Mouse (Mus musculus): ENCODE measurements around the gene Alpl. TPM values are rescaled to one million over a fixed set of nuclear protein-coding genes. Genes with fewer than 3 reads are reported as not detected.

The Alpl gene
- total and polyA plus RNA-seq, 3 experiments: 62.9 to 164 (median 115) TPM

GRCm38 (mm10) chr4:137809999-137810398 is 13.8 kb upstream of the Alpl start:
- TF ChIP-seq MAFK (IDR thresholded peaks at IDR 0.05; ENCODE audit: insufficient replicate concordance, low read length) (no peak), E2F4 (IDR thresholded peaks at IDR 0.05; ENCODE audit: insufficient replicate concordance, low read depth, low read length) (no peak), ZMIZ1 (IDR thresholded peaks at IDR 0.05; ENCODE audit: low read depth, low read length) (no peak), TBP (conservative IDR thresholded peaks at IDR 0.05; ENCODE audit: low read depth, low read length) (no peak), SIN3A (IDR thresholded peaks at IDR 0.05; ENCODE audit: low read length) (no peak), JUND (conservative IDR thresholded peaks at IDR 0.05; ENCODE audit: low read depth, low read length) (no peak), GABPA (IDR thresholded peaks at IDR 0.05; ENCODE audit: insufficient replicate concordance, low read depth, low read length) (no peak), UBTF (IDR thresholded peaks at IDR 0.05; ENCODE audit: low read depth, low read length) (no peak), ZKSCAN1 (IDR thresholded peaks at IDR 0.05; ENCODE audit: borderline replicate concordance, low read depth, low read length) (no peak)
- Histone ChIP-seq H3K4me2 (ENCODE audit: insufficient read depth, low read depth, poor library complexity, severe bottlenecking) (no peak overlapping the region), H3K79me2 (replicated peaks; ENCODE audit: control insufficient read depth, extremely low read depth, insufficient read depth, poor library complexity, severe bottlenecking) (no peaks in the 10 kb centered on the region), H3K9me3 (replicated peaks; ENCODE audit: low read length) (peaks cover 8% of the 10 kb centered on the region), H3K27ac (ENCODE audit: insufficient read depth, low read depth) (no peak overlapping the region), H3K27me3 (replicated peaks) (no peaks in the 10 kb centered on the region), H3K36me3 (replicated peaks in 1 of 2; ENCODE audit: control insufficient read depth in 1 of 2, insufficient read depth in 1 of 2, low read length in 1 of 2) (no peaks in the 10 kb centered on the region), H3K9ac (ENCODE audit: insufficient read depth, low read depth) (no peak overlapping the region), H3K4me1 (ENCODE audit: control insufficient read depth in 1 of 2, insufficient read depth in 2 of 2) (peaks cover 0 to 6% of the 10 kb centered on the region in 2 experiments; a peak in 1 of 4 replicates), H3K4me3 (replicated peaks in 1 of 3; ENCODE audit: low read depth in 2 of 3, low read length in 2 of 3, poor library complexity in 1 of 3) (no peak overlapping the region)
- in situ Hi-C loops (cut with MboI; ENCODE audit: low pct_ligation_motif_present, low pct_unique_long_range_greater_than_20kb, low sequenced_read_pairs): no loop called here
- no peak for DNase-seq (ENCODE audit: extremely low read depth)
- dilution Hi-C loops (cut with MboI; ENCODE audit: extremely low pct_ligation_motif_present, extremely low pct_unique_long_range_greater_than_20kb, low sequenced_read_pairs): no loop called here

- no peaks in the 10 kb centered on the region for H3K79me2 ChIP-seq (replicated peaks; ENCODE audit: control insufficient read depth, extremely low read depth, insufficient read depth, poor library complexity, severe bottlenecking)
- no peak for TF ChIP-seq E2F4 (IDR thresholded peaks at IDR 0.05; ENCODE audit: insufficient replicate concordance, low read depth, low read length)
- no peak for TF ChIP-seq IRF4 (IDR thresholded peaks at IDR 0.05; ENCODE audit: low read depth, low read length)
- TF ChIP-seq PAX5 (IDR thresholded peaks at IDR 0.05; ENCODE audit: low read length): no peak
- peaks cover 12% of the 10 kb centered on the region for H3K9me3 ChIP-seq (replicated peaks; ENCODE audit: low read length)
- dilution Hi-C loops (cut with MboI; ENCODE audit: extremely low pct_ligation_motif_present, extremely low pct_unique_long_range_greater_than_20kb, low sequenced_read_pairs) (no loop called here), in situ Hi-C loops (cut with MboI; ENCODE audit: low pct_ligation_motif_present, low pct_unique_long_range_greater_than_20kb, low sequenced_read_pairs) (no loop called here)
- H3K27me3 ChIP-seq (replicated peaks): no peaks in the 10 kb centered on the region
- H3K4me1 ChIP-seq (ENCODE audit: control insufficient read depth in 1 of 2, insufficient read depth in 2 of 2): no peaks in the 10 kb centered on the region
- no peaks in the 10 kb centered on the region for H3K36me3 ChIP-seq (replicated peaks in 1 of 2; ENCODE audit: control insufficient read depth in 1 of 2, insufficient read depth in 1 of 2, low read length in 1 of 2)
- no peak overlapping the region for H3K27ac ChIP-seq (ENCODE audit: insufficient read depth, low read depth)
- no peak overlapping the region for H3K4me3 ChIP-seq (replicated peaks in 1 of 3; ENCODE audit: low read depth in 2 of 3, low read length in 2 of 3, poor library complexity in 1 of 3)
- no peak for DNase-seq (ENCODE audit: extremely low read depth)
- H3K4me2 ChIP-seq (ENCODE audit: insufficient read depth, low read depth, poor library complexity, severe bottlenecking): no peak overlapping the region
- no peak overlapping the region for H3K9ac ChIP-seq (ENCODE audit: insufficient read depth, low read depth)
Observed at GRCm38 (mm10) chr4:137807301-137807851, 11.2 kb upstream of the Alpl start.

- no peak overlapping the region for H3K27ac ChIP-seq (ENCODE audit: insufficient read depth, low read depth)
- dilution Hi-C loops (cut with MboI; ENCODE audit: extremely low pct_ligation_motif_present, extremely low pct_unique_long_range_greater_than_20kb, low sequenced_read_pairs) (no loop called here), in situ Hi-C loops (cut with MboI; ENCODE audit: low pct_ligation_motif_present, low pct_unique_long_range_greater_than_20kb, low sequenced_read_pairs) (loop anchor here (5.0 kb wide), 1 partner anchor 36 kb away; no protein-coding TSS in a partner anchor)
- H3K4me3 ChIP-seq (replicated peaks in 1 of 3; ENCODE audit: low read depth in 2 of 3, low read length in 2 of 3, poor library complexity in 1 of 3): no peak overlapping the region
- no peak for DNase-seq (ENCODE audit: extremely low read depth)
- H3K36me3 ChIP-seq (replicated peaks in 1 of 2; ENCODE audit: control insufficient read depth in 1 of 2, insufficient read depth in 1 of 2, low read length in 1 of 2): no peaks in the 10 kb centered on the region
- no peak overlapping the region for H3K4me2 ChIP-seq (ENCODE audit: insufficient read depth, low read depth, poor library complexity, severe bottlenecking)
- TF ChIP-seq MAX (IDR thresholded peaks at IDR 0.05; ENCODE audit: low read length): no peak
- TF ChIP-seq POLR2A (IDR thresholded peaks at IDR 0.05; ENCODE audit: low read depth, low read length): no peak
- no peak for TF ChIP-seq CTCF (conservative IDR thresholded peaks at IDR 0.05 in 1 of 2, IDR thresholded peaks at IDR 0.05 in 1 of 2; ENCODE audit: low read depth in 2 of 2, low read length in 2 of 2)
- no peak for TF ChIP-seq KAT2A (IDR thresholded peaks at IDR 0.05; ENCODE audit: insufficient replicate concordance, low read length)
- no peak for TF ChIP-seq E2F4 (IDR thresholded peaks at IDR 0.05; ENCODE audit: insufficient replicate concordance, low read depth, low read length)
- no peak for TF ChIP-seq MYC (IDR thresholded peaks at IDR 0.05; ENCODE audit: low read depth, low read length)
- TF ChIP-seq ELF1 (IDR thresholded peaks at IDR 0.05; ENCODE audit: low read depth, low read length): no peak
- TF ChIP-seq BHLHE40 (IDR thresholded peaks at IDR 0.05; ENCODE audit: low read depth, low read length): no peak
- TF ChIP-seq USF1 (IDR thresholded peaks at IDR 0.05; ENCODE audit: low read depth, low read length): no peak
- peaks cover 0 to 11% of the 10 kb centered on the region in 2 experiments; a peak in 2 of 4 replicates for H3K4me1 ChIP-seq (ENCODE audit: control insufficient read depth in 1 of 2, insufficient read depth in 2 of 2)
- H3K79me2 ChIP-seq (replicated peaks; ENCODE audit: control insufficient read depth, extremely low read depth, insufficient read depth, poor library complexity, severe bottlenecking): no peaks in the 10 kb centered on the region
- no peak overlapping the region for H3K9ac ChIP-seq (ENCODE audit: insufficient read depth, low read depth)
- H3K27me3 ChIP-seq (replicated peaks): no peaks in the 10 kb centered on the region
- peaks cover 12% of the 10 kb centered on the region for H3K9me3 ChIP-seq (replicated peaks; ENCODE audit: low read length)
Observed at GRCm38 (mm10) chr4:137801196-137801595, 5.0 kb upstream of the Alpl start.

All from CH12.LX (cell line).